Mouse (Mus musculus) C2C12 (cell line): ENCODE data around the gene 4933400A11Rik. TPM values are rescaled to one million over a fixed set of nuclear protein-coding genes. Genes with fewer than 3 reads are reported as not detected.
A peak's percentile ranks its signal among the peaks of the same experiment; 100 is the strongest.

Experiments
- H3K27me3 ChIP-seq: one replicate; pipeline ENCODE4 v1.6.1; 2011; ENCODE audit not compliant: control insufficient read depth, insufficient read depth, insufficient read length
- H3K36me3 ChIP-seq: one replicate; pipeline ENCODE4 v1.6.1; 2011; ENCODE audit not compliant: control insufficient read depth, insufficient read depth
- H3K4me3 ChIP-seq: one replicate; pipeline ENCODE4 v1.5.1; 2011; ENCODE audit warnings: mild to moderate bottlenecking, control low read depth; ENCODE audit not compliant: poor library complexity, insufficient read depth, severe bottlenecking
- H3K79me2 ChIP-seq: one replicate; pipeline ENCODE4 v1.6.1; 2011; ENCODE audit not compliant: control insufficient read depth, insufficient read depth
- H3K79me3 ChIP-seq: one replicate; pipeline ENCODE4 v1.6.1; 2011; ENCODE audit warnings: low read depth, control low read depth
- H3ac ChIP-seq: one replicate; pipeline ENCODE3; 2011; ENCODE audit warnings: low read depth; ENCODE audit not compliant: control insufficient read depth, insufficient read length
- CEBPB ChIP-seq: IDR thresholded peaks from one replicate; pipeline ENCODE4 v1.6.1; 2011; ENCODE audit warnings: low read depth, mild to moderate bottlenecking, control low read depth, moderate library complexity
- CTCF ChIP-seq: IDR thresholded peaks from one replicate; pipeline ENCODE4 v1.5.1; 2011; ENCODE audit not compliant: control insufficient read depth, insufficient read depth, insufficient read length
- FOSL1 ChIP-seq: IDR thresholded peaks from one replicate; pipeline ENCODE4 v1.8.0; 2011; ENCODE audit warnings: mild to moderate bottlenecking, low read length; ENCODE audit not compliant: poor library complexity, insufficient read depth, severe bottlenecking
- MAX ChIP-seq: IDR thresholded peaks from one replicate; pipeline ENCODE4 v1.6.1; 2011; ENCODE audit warnings: mild to moderate bottlenecking, control low read depth
- MYOD1 ChIP-seq: IDR thresholded peaks from one replicate; pipeline ENCODE4 v1.6.1; 2011; ENCODE audit warnings: low read depth; ENCODE audit not compliant: control insufficient read depth, insufficient read length
- MYOG ChIP-seq: IDR thresholded peaks from one replicate; pipeline ENCODE4 v1.6.1; 2011; ENCODE audit not compliant: control insufficient read depth, insufficient read length; ENCODE audit errors: extremely low read depth
- USF1 ChIP-seq: IDR thresholded peaks from one replicate; pipeline ENCODE4 v1.6.1; 2011; ENCODE audit warnings: low read depth, mild to moderate bottlenecking, control low read depth, moderate library complexity
- polyA plus RNA-seq: library from polyadenylated mRNA; unstranded; fragments of >200 nt; fragmentation: generic; extraction: Trizol; gene quantifications from one replicate; pipeline ENCODE4 v1.2.1, GENCODE M21; 2012; ENCODE audit warnings: missing spikeins

The 4933400A11Rik gene
- polyA plus RNA-seq, 1 experiment: not detected

GRCm38 (mm10) chrX:169811318-169811717 lies 31.9 kb upstream of the 4933400A11Rik start:
- no peaks in the 10 kb centered on the region for H3K79me2 ChIP-seq
- H3ac ChIP-seq: no peak overlapping the region
- H3K79me3 ChIP-seq: no peaks in the 10 kb centered on the region
- H3K4me3 ChIP-seq: no peak overlapping the region
- H3K36me3 ChIP-seq: no peaks in the 10 kb centered on the region
- TF ChIP-seq MAX (no peak), CTCF (no peak), MYOD1 (no peak)
- H3K27me3 ChIP-seq: no peaks in the 10 kb centered on the region

GRCm38 (mm10) chrX:169807744-169808143 lies 28.3 kb upstream of the 4933400A11Rik start:
- H3K27me3 ChIP-seq: no peaks in the 10 kb centered on the region
- H3K36me3 ChIP-seq: no peaks in the 10 kb centered on the region
- TF ChIP-seq FOSL1 (no peak), CTCF (no peak), CEBPB (no peak), USF1 (no peak), MYOD1 (no peak), MYOG (no peak), MAX (no peak)
- no peaks in the 10 kb centered on the region for H3K79me2 ChIP-seq
- no peak overlapping the region for H3K4me3 ChIP-seq
- H3K79me3 ChIP-seq: no peaks in the 10 kb centered on the region
- H3ac ChIP-seq: no peak overlapping the region

DNA sequence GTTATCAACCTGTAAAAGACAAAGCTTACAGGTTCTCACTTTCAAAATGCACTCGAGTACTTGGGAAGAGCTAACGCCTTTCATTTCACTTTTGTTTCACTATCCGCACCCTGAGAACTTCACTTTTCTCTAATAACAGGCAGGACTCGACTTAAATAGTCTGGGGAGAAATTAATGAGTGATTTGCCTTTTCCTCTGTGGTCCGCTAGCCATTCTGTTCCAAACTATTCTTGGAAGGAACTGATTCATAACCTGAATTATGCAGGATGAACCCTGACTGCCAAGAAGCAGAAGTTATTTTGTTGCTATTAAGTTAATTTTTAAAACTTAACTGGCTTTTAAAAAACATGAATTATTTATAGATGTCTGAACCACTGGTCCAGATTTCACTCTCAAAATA lies 26.4 kb upstream of the 4933400A11Rik start:
- no peaks in the 10 kb centered on the region for H3K27me3 ChIP-seq
- no peak for TF ChIP-seq USF1
- no peak for TF ChIP-seq FOSL1
- TF ChIP-seq MYOG: no peak
- TF ChIP-seq CEBPB: no peak
- no peak for TF ChIP-seq MYOD1
- no peak for TF ChIP-seq CTCF
- no peak for TF ChIP-seq MAX
- H3K79me3 ChIP-seq: no peaks in the 10 kb centered on the region
- no peak overlapping the region for H3K4me3 ChIP-seq
- no peaks in the 10 kb centered on the region for H3K36me3 ChIP-seq
- H3ac ChIP-seq: no peak overlapping the region
- H3K79me2 ChIP-seq: no peaks in the 10 kb centered on the region

- no peaks in the 10 kb centered on the region for H3K79me2 ChIP-seq
Observed at GRCm38 (mm10) chrX:169800238-169800637, 20.8 kb upstream of the 4933400A11Rik start.

DNA sequence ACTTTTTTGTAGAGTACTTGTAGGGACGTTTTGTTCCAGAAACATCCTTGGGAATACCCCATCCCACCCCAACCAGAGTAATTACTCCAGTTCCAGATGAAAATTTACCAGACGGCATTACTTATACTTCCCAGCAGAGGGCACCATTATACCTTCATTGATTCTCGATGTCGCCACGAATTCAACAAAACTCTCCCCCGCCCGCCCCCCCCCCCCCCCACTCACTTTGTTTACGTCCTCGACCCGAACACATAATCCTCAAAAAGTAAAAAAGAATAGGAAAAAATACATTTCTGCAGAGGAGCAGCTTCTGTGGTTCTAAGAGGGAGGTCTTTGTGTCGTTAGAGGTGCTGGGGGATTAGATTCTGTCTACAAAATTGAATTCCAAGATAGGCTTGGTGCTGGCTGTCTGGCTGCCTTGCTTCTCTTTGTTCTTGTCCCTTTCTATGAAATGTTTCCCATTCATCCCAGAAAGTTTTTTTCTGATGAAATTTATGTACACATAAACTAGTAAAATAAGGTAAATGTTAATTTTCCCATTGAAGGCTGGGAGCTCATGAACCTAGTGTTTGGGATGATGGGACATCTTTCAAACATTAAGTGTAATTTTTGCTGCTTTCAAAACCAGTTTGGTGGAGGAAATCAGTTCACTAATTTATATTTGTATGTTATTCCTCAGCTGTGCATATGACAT lies 19.7 kb upstream of the 4933400A11Rik start:
- no peaks in the 10 kb centered on the region for H3K36me3 ChIP-seq
- H3K79me3 ChIP-seq: no peaks in the 10 kb centered on the region
- no peaks in the 10 kb centered on the region for H3K27me3 ChIP-seq
- no peaks in the 10 kb centered on the region for H3K79me2 ChIP-seq
- H3ac ChIP-seq: peak overlapping the region; percentile 32
- H3K4me3 ChIP-seq: no peak overlapping the region
- TF ChIP-seq MYOD1 (no peak), MAX (no peak), CEBPB (no peak), MYOG (no peak), CTCF (no peak), USF1 (no peak), FOSL1 (no peak)

More at GRCm38 (mm10) chrX:169800238-169800637, 20.8 kb upstream of the 4933400A11Rik start:
- H3K36me3 ChIP-seq: no peaks in the 10 kb centered on the region
- H3K79me3 ChIP-seq: no peaks in the 10 kb centered on the region
- H3K27me3 ChIP-seq: no peaks in the 10 kb centered on the region
- H3ac ChIP-seq: no peak overlapping the region
- no peak overlapping the region for H3K4me3 ChIP-seq
- TF ChIP-seq CEBPB: no peak
- no peak for TF ChIP-seq MYOG

GRCm38 (mm10) chrX:169797148-169797547 lies 17.7 kb upstream of the 4933400A11Rik start:
- no peak overlapping the region for H3ac ChIP-seq
- no peak overlapping the region for H3K4me3 ChIP-seq
- H3K27me3 ChIP-seq: no peaks in the 10 kb centered on the region
- H3K79me2 ChIP-seq: no peaks in the 10 kb centered on the region
- TF ChIP-seq MYOG (no peak), MYOD1 (no peak), CTCF (no peak), MAX (no peak), FOSL1 (no peak), USF1 (no peak), CEBPB (no peak)
- no peaks in the 10 kb centered on the region for H3K79me3 ChIP-seq
- H3K36me3 ChIP-seq: no peaks in the 10 kb centered on the region
